Mouse (Mus musculus) forebrain, embryonic 12.5 days (tissue): ENCODE data around the gene Cblc. TPM values are rescaled to one million over a fixed set of nuclear protein-coding genes. Genes with fewer than 3 reads are reported as not detected.

Source experiments
- ATAC-seq: fragments of 200-750 bp; cut with Nextera tagmentation; 2 replicates; pipeline ENCODE4 v1.8.0; 2017; ENCODE audit warnings: moderate TSS enrichment; ENCODE audit not compliant: low FRiP score
- H3K27ac ChIP-seq: fragments of 300-500 bp; sonication (generic); 2 replicates; pipeline ENCODE4 v1.5.1; 2016; ENCODE audit warnings: mild to moderate bottlenecking
- H3K27me3 ChIP-seq: fragments of 300-500 bp; sonication (generic); 2 replicates; pipeline ENCODE4 v1.6.1; 2016; ENCODE audit warnings: mild to moderate bottlenecking
- H3K36me3 ChIP-seq: fragments of 300-500 bp; sonication (generic); replicated peaks from 2 replicates; pipeline ENCODE4 v1.6.1; 2016; ENCODE audit warnings: mild to moderate bottlenecking
- H3K4me1 ChIP-seq: fragments of 300-500 bp; sonication (generic); 2 replicates; pipeline ENCODE4 v1.6.1; 2016
- H3K4me2 ChIP-seq: fragments of 300-500 bp; sonication (generic); 2 replicates; pipeline ENCODE4 v1.6.1; 2016; ENCODE audit warnings: mild to moderate bottlenecking, moderate library complexity
- H3K4me3 ChIP-seq: fragments of 300-500 bp; sonication (generic); replicated peaks from 2 replicates; pipeline ENCODE4 v1.5.1; 2016; ENCODE audit warnings: mild to moderate bottlenecking
- H3K9ac ChIP-seq: fragments of 300-500 bp; sonication (generic); 2 replicates; pipeline ENCODE4 v1.6.1; 2016; ENCODE audit warnings: mild to moderate bottlenecking
- H3K9me3 ChIP-seq: fragments of 300-500 bp; sonication (generic); 2 replicates; pipeline ENCODE4 v1.6.1; 2016
- WGBS: fragments of 180-500 bp; shearing (Covaris S2); methylation state at CpG from one replicate; pipeline ENCODE4 v1.1.7; 2016; 5-methylcytosine and 5-hydroxymethylcytosine counted together
- polyA plus RNA-seq: library from polyadenylated mRNA; unstranded; fragments of >200 nt; fragmentation: Nextera tagmentation; extraction: Ambion mirVana; gene quantifications from 2 replicates; pipeline ENCODE4 v1.2.1, GENCODE M21; 2016

Gene Cblc
- polyA plus RNA-seq, 1 experiment from 2014 or later = 0.56 TPM

GRCm38 (mm10) chr7:19745971-19746370 is 50.6 kb downstream of the Cblc start:
- Histone ChIP-seq H3K4me2 (no peak overlapping the region), H3K36me3 (peaks cover 11% of the 10 kb centered on the region), H3K4me3 (no peak overlapping the region), H3K9ac (no peak overlapping the region), H3K9me3 (no peaks in the 10 kb centered on the region), H3K27me3 (no peaks in the 10 kb centered on the region), H3K27ac (no peak overlapping the region), H3K4me1 (peaks cover 46% of the 10 kb centered on the region)
- no peak for ATAC-seq
- WGBS = 86% methylated on average over 8 of the region's 10 CpGs

DNA sequence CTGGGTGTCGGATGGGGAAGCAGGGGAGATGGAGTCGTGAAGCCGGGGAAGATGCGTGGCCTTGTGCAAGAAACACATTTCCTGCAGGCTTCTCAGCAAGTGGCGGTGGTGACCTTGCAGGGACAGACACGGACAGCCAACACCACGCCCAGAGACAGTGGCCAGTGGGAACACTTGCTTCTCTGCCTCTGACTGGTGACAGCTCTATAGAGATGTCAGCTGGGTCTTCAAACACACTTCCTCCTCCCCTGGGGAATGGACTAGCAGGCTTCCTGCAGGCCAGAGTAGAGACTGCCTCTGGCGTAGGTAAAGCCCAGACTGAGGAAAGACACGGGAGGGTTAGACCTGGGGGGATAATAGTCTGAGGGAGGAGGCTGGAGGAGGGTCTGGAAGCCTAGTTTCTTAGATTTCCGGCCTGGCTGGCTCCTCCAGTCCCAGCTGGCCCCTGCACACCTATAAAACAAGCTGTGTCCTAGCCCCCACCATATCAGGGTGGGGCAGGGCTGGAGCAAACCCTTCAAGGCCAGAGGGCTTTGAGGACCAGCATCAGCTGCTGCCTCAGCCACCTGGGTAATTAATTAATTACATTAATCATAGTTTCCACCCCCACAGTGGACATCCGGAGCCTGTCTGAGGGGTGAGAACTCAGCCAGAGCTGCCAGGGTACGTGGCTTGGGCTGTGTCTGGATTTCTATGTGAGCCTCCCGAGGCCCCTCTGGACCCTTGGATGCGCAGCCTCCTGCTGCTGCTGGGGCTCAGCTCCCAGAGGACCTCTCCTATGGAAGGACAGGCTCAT is 51.8 kb downstream of the Cblc start:
- peaks cover 39% of the 10 kb centered on the region for H3K4me1 ChIP-seq
- ATAC-seq = no peak
- H3K4me3 ChIP-seq = no peak overlapping the region
- H3K9ac ChIP-seq = no peak overlapping the region
- no peak overlapping the region for H3K27ac ChIP-seq
- no peak overlapping the region for H3K4me2 ChIP-seq
- H3K9me3 ChIP-seq = no peaks in the 10 kb centered on the region
- 80% methylated on average over 14 of the region's 14 CpGs for WGBS
- H3K36me3 ChIP-seq = peaks cover 18% of the 10 kb centered on the region
- no peaks in the 10 kb centered on the region for H3K27me3 ChIP-seq

DNA sequence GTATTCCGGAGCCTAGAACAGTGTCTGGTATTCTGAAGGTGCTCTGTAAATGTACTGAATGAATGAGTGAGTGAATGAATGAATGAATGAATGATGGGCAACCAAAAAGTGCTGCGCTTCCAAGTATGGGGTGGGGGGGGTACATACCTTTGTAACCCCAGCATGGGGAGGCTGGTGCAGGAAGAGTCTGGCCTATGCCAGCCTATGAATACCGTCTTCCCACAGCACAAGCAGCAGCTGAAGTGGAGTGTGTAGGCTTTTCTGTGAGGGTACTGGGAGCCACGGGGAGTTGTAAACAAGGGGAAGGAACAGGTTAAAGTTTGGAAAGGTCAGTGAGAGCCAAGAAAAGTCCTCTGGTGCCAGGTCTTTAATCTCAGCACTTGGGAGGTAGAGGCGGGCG is 52.8 kb downstream of the Cblc start:
- H3K4me1 ChIP-seq = peaks cover 39% of the 10 kb centered on the region
- 88% methylated on average over 6 of the region's 6 CpGs for WGBS
- peaks cover 18% of the 10 kb centered on the region for H3K36me3 ChIP-seq
- no peak overlapping the region for H3K27ac ChIP-seq
- H3K27me3 ChIP-seq = no peaks in the 10 kb centered on the region
- no peak overlapping the region for H3K4me3 ChIP-seq
- H3K4me2 ChIP-seq = no peak overlapping the region
- H3K9ac ChIP-seq = no peak overlapping the region
- ATAC-seq = no peak
- no peaks in the 10 kb centered on the region for H3K9me3 ChIP-seq

- H3K9ac ChIP-seq = no peak overlapping the region
- ATAC-seq = no peak
- WGBS = 67% methylated on average over 5 of the region's 5 CpGs
- peaks cover 26% of the 10 kb centered on the region for H3K4me1 ChIP-seq
- no peaks in the 10 kb centered on the region for H3K27me3 ChIP-seq
- H3K9me3 ChIP-seq = no peaks in the 10 kb centered on the region
- peaks cover 25% of the 10 kb centered on the region for H3K36me3 ChIP-seq
- no peak overlapping the region for H3K4me3 ChIP-seq
- no peak overlapping the region for H3K27ac ChIP-seq
- no peak overlapping the region for H3K4me2 ChIP-seq
Observed at GRCm38 (mm10) chr7:19742468-19742867, 54.1 kb downstream of the Cblc start.

GRCm38 (mm10) chr7:19741329-19742031 is 55.1 kb downstream of the Cblc start:
- Histone ChIP-seq H3K27ac (no peak overlapping the region), H3K27me3 (no peaks in the 10 kb centered on the region), H3K4me3 (no peak overlapping the region), H3K36me3 (peaks cover 34% of the 10 kb centered on the region), H3K4me1 (peaks cover 16% of the 10 kb centered on the region), H3K9ac (no peak overlapping the region), H3K4me2 (no peak overlapping the region), H3K9me3 (no peaks in the 10 kb centered on the region)
- ATAC-seq = 0 out of 2 replicates have a peak, but pooled peaks have one; percentile 24
- WGBS = 18% methylated on average over 8 of the region's 8 CpGs

DNA sequence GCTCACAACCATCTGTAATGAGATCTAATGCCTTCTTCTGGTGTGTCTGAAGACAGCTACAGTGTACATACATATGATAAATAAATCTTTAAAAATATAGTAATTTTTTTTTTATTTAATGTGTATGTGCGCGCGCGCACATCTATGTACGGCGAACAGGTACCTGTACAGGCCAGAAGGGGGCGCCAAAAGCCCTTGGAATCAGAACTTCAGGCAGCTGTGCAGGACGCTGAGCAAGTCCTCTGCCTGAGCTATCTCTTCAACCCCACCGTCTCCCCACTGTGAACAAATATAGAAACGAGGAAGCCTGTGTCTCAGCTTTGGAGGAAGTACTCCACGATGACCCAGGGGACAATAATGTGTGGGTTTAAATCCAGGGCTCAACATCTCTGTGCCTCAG is 56.3 kb downstream of the Cblc start:
- Histone ChIP-seq H3K9me3 (no peaks in the 10 kb centered on the region), H3K36me3 (peaks cover 39% of the 10 kb centered on the region), H3K27ac (no peak overlapping the region), H3K4me2 (no peak overlapping the region), H3K4me1 (peaks cover 13% of the 10 kb centered on the region; the same call in 1 of the 2 replicates), H3K9ac (no peak overlapping the region), H3K27me3 (no peaks in the 10 kb centered on the region), H3K4me3 (no peak overlapping the region)
- no peak for ATAC-seq
- 94% methylated on average over 11 of the region's 11 CpGs for WGBS

DNA sequence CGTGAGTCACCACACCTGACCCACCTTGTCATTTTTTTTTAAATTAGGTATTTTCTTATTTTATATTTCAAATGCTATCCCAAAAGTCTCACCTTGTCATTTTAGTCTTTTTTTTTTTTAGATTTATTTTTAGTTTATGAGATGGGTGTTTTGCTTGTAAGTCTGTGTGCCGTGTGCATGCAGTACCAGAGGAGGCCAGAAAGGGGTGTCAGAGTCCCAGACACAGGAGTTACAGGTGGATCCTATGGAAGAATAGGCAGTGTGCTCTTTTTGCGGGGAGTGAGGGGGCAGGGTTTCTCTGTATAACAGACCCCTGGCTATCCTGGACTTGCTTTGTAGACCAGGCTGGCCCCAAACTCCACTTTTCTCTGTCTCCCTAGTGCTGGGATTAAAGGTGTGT is 57.8 kb downstream of the Cblc start:
- no peak for ATAC-seq
- Histone ChIP-seq H3K4me3 (no peak overlapping the region), H3K4me2 (no peak overlapping the region), H3K4me1 (peaks cover 10% of the 10 kb centered on the region; the same call in 1 of the 2 replicates), H3K9ac (no peak overlapping the region), H3K36me3 (peaks cover 40% of the 10 kb centered on the region), H3K27me3 (no peaks in the 10 kb centered on the region), H3K9me3 (no peaks in the 10 kb centered on the region), H3K27ac (no peak overlapping the region)
- 94% methylated on average over 3 of the region's 3 CpGs for WGBS

- Histone ChIP-seq H3K27me3 (no peaks in the 10 kb centered on the region), H3K4me3 (no peak overlapping the region), H3K36me3 (peaks cover 54% of the 10 kb centered on the region), H3K4me1 (peaks cover 3% of the 10 kb centered on the region; the same call in 1 of the 2 replicates), H3K4me2 (no peak overlapping the region), H3K27ac (no peak overlapping the region), H3K9me3 (no peaks in the 10 kb centered on the region), H3K9ac (no peak overlapping the region)
- ATAC-seq = no peak
- WGBS = 95% methylated on average over 16 of the region's 16 CpGs
Observed at GRCm38 (mm10) chr7:19736389-19737057, 60.1 kb downstream of the Cblc start.

DNA sequence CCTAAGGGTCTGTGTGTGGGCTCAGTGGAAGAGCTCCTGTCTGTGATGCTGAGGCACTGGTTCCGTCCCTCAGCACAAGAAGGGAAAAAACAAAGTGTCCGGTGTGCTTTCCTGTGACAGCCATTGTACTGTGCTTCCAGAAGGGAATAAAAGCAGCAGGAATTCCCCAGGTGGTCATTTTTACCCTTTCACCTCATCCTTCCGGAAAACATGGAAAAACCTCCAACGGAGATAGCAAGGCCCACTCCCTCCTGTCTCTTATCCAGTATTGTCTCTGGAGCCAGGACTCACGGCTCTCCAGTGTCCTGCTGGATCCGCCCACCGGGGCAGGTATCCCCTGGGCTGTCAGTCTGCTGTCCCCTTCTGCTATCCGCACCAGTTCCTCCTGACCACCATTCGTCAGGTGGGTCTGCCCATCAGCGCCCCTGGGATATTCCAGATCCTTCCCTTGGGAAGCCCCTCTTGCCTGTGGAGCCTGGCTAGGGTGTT is 62.4 kb downstream of the Cblc start:
- Histone ChIP-seq H3K4me3 (no peak overlapping the region), H3K27ac (no peak overlapping the region), H3K9me3 (no peaks in the 10 kb centered on the region), H3K4me1 (no peaks in the 10 kb centered on the region), H3K27me3 (no peaks in the 10 kb centered on the region), H3K9ac (no peak overlapping the region), H3K4me2 (no peak overlapping the region), H3K36me3 (peaks cover 70% of the 10 kb centered on the region)
- no peak for ATAC-seq
- WGBS = 83% methylated on average over 10 of the region's 10 CpGs

Other genes starting within 250 kb of the Cblc start
- gene Ppp1r37, start 233.7 kb downstream of the Cblc start, polyA plus RNA-seq = 34.9 and 35.4 TPM in 2 replicates
- 0.18 and 0.34 TPM in 2 replicates for gene Zfp296, start 219.5 kb downstream of the Cblc start, polyA plus RNA-seq
- gene Gemin7, start 219.2 kb downstream of the Cblc start, polyA plus RNA-seq = 120 and 125 TPM in 2 replicates
- gene Clasrp, start 192.3 kb downstream of the Cblc start, polyA plus RNA-seq = 66.3 and 67.6 TPM in 2 replicates
- 3.3 and 3.6 TPM in 2 replicates for gene Relb, start 167.4 kb downstream of the Cblc start, polyA plus RNA-seq
- 85.6 and 87.6 TPM in 2 replicates for gene Clptm1, start 131.8 kb downstream of the Cblc start, polyA plus RNA-seq
- not detected in 2 replicates for gene Apoc2, start 118.9 kb downstream of the Cblc start, polyA plus RNA-seq
- gene Gm44805, start 115.4 kb downstream of the Cblc start, polyA plus RNA-seq = not detected in 2 replicates
- not detected in 2 replicates for gene Apoc4, start 115.3 kb downstream of the Cblc start, polyA plus RNA-seq
- 0.73 and 1.2 TPM in 2 replicates for gene Apoc1, start 104.1 kb downstream of the Cblc start, polyA plus RNA-seq
- gene Apoe, start 97.6 kb downstream of the Cblc start, polyA plus RNA-seq = 115 and 128 TPM in 2 replicates
- 136 and 149 TPM in 2 replicates for gene Tomm40, start 81.4 kb downstream of the Cblc start, polyA plus RNA-seq
- gene Nectin2, start 46.3 kb downstream of the Cblc start, polyA plus RNA-seq = 45.9 and 47.3 TPM in 2 replicates
- gene Bcam, start 25.8 kb downstream of the Cblc start, polyA plus RNA-seq = 8.9 and 10.9 TPM in 2 replicates
- gene Bcl3, start 26.0 kb upstream of the Cblc start, polyA plus RNA-seq = 0.62 and 0.96 TPM in 2 replicates
- gene Gm19345, start 55.2 kb upstream of the Cblc start, polyA plus RNA-seq = 0.65 and 1.3 TPM in 2 replicates
- gene Ceacam16, start 64.5 kb upstream of the Cblc start, polyA plus RNA-seq = not detected in 2 replicates
- not detected in 2 replicates for gene Ceacam19, start 91.2 kb upstream of the Cblc start, polyA plus RNA-seq
- 3.2 and 4.3 TPM in 2 replicates for gene Pvr, start 124.4 kb upstream of the Cblc start, polyA plus RNA-seq
- not detected in 2 replicates for gene Igsf23, start 153.9 kb upstream of the Cblc start, polyA plus RNA-seq
- gene Ceacam20, start 168.6 kb upstream of the Cblc start, polyA plus RNA-seq = not detected in 2 replicates
- not detected in 2 replicates for gene Nlrp9b, start 194.7 kb upstream of the Cblc start, polyA plus RNA-seq